Mouse (Mus musculus) megakaryocyte, embryonic 14.5 days (primary cell): ENCODE data around the gene Tbx10. TPM values are rescaled to one million over a fixed set of nuclear protein-coding genes. Genes with fewer than 3 reads are reported as not detected.
"Not testable (repeated sequence)": the region's sequence is repeated elsewhere in the genome, so short reads cannot be mapped to it uniquely, and the experiment has no call there.

ENCODE experiments used
- H3K27me3 ChIP-seq: replicated peaks from 2 replicates; pipeline ENCODE3; 2012; ENCODE audit warnings: inconsistent platforms
- H3K36me3 ChIP-seq: replicated peaks from 2 replicates; pipeline ENCODE3; 2012; ENCODE audit warnings: low read length, inconsistent platforms, mixed read lengths
- H3K4me1 ChIP-seq: 2 replicates; pipeline ENCODE4 v1.6.1; 2012; ENCODE audit warnings: inconsistent platforms
- H3K4me3 ChIP-seq: replicated peaks from 2 replicates; pipeline ENCODE3; 2012; ENCODE audit warnings: moderate library complexity, mild to moderate bottlenecking, inconsistent platforms
- H3K9me3 ChIP-seq: 2 replicates; pipeline ENCODE4 v1.6.1; 2012; ENCODE audit warnings: inconsistent platforms
- FLI1 ChIP-seq: IDR thresholded peaks from 2 replicates; pipeline ENCODE4 v1.6.1; 2012; ENCODE audit warnings: low read length, inconsistent platforms, mixed read lengths
- GATA1 ChIP-seq: IDR thresholded peaks from 3 replicates; pipeline ENCODE4 v1.6.1; 2012; ENCODE audit warnings: mixed read lengths, low read length, inconsistent platforms, borderline replicate concordance
- polyA plus RNA-seq: library from polyadenylated mRNA; stranded (reverse); fragments of >175 nt; gene quantifications from 2 replicates; pipeline ENCODE4 v1.2.3, GENCODE M21; 2012; ENCODE audit warnings: low replicate concordance; ENCODE audit not compliant: insufficient read depth

The Tbx10 gene
- polyA plus RNA-seq, 1 experiment: not detected

DNA sequence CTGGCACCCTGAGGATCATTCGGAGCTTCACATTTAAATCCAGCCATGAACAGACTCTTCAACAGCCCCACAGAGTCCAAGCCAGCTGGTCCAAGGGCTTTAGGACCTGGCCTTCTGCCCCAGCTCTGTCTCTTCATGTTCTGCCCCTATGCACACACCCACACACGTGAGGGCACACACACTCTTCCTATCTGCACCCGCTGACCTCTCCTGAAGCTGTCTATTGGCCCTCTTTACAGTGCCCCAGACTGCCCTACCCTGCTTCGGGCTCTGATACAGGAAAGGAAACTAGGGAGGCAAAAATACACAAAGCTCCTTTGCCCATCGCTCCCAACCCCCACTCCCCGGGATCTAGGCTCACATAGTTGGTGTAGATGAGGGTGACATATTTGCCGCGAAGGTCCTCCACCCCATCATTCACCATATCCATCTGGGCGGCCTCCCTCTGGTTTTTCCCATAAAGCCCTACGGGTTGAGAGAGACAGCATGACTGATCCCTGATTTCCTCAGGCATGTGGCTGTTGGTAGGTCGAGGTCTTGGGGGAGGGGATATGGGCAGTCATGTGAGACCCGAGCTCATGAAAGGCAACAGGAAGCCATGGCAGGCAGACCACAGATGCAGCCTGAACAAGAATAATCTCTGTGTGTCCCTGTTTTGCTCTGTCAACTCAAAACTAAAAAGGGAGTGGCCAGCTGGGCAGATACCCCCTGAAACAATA is 43.9 kb downstream of the Tbx10 start:
- Histone ChIP-seq H3K27me3 (no peaks in the 10 kb centered on the region), H3K9me3 (no peaks in the 10 kb centered on the region), H3K4me1 (peaks cover 60% of the 10 kb centered on the region), H3K36me3 (peaks cover 21% of the 10 kb centered on the region), H3K4me3 (peak overlapping the region; percentile 83)
- no peak for TF ChIP-seq GATA1
- no peak for TF ChIP-seq FLI1

DNA sequence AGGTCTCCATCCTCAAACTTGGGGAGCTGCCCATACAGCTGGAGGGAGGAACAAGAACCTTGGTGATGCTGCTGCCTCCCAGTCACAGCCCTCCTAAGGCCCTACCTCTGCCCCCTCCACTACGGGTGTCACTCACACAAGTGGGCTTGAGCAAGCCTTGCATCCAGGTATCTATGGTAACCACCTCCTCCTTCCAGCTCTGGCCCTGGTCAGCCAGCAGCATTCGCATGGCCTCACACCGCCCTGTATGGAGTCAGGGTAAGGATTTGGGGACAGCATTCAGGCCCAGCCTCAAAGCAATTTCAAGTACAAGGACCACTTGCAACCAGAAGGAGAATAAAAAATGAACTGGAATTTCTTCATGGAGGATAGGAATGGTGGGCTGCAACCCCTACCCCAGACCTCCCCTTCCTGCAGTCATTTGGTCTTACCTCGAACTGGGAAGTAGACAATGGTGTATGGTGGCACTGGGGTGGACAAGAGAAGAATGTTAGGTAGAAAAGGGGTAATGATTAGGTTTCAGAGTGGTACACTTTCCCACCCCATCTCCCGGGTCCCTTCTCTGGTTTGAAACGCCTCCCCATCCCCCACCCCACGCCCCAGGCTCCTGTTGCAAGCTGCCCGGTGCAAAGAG is 44.7 kb downstream of the Tbx10 start:
- not testable (repeated sequence) for H3K9me3 ChIP-seq, H3K27me3 ChIP-seq
- Histone ChIP-seq H3K4me3 (peak overlapping the region; percentile 93), H3K36me3 (peaks cover 21% of the 10 kb centered on the region), H3K4me1 (peaks cover 68% of the 10 kb centered on the region)

DNA sequence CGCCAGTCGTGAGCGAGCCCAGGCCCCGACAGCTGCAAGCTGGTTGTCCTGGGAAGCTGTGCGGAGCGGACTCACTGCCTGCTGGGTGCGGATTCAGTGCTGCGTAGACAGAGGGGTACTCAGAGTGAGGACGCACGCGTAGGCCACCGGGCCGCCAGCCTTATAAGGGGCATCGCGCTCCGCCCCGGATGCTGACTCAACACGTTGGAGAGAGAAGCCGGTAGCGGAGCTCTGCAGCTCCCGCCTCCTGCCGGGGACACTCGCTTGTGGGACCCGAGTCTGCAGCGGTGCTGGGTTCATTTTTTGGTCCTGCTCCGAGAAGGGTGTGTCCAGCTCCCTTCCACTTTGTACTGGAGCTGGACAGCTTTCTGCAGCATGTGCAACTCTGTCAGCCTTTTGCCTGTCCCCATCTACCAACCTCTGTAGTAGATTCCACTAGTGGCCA is 45.3 kb downstream of the Tbx10 start, which contains the start of gene Gstp1:
Gstp1 (minus strand) TSS at position 198 of the 445 bp plus-strand sequence.
- H3K4me3 ChIP-seq: peak within 1 kb of the TSS; percentile 93
- no peaks in the 10 kb centered on the region for H3K27me3 ChIP-seq
- H3K4me1 ChIP-seq: peaks cover 65% of the 10 kb centered on the region
- H3K36me3 ChIP-seq: peaks cover 21% of the 10 kb centered on the region
- no peaks in the 10 kb centered on the region for H3K9me3 ChIP-seq
- TF ChIP-seq FLI1 (0 out of 2 replicates have a peak, but pooled peaks have one; percentile 7), GATA1 (no peak)

DNA sequence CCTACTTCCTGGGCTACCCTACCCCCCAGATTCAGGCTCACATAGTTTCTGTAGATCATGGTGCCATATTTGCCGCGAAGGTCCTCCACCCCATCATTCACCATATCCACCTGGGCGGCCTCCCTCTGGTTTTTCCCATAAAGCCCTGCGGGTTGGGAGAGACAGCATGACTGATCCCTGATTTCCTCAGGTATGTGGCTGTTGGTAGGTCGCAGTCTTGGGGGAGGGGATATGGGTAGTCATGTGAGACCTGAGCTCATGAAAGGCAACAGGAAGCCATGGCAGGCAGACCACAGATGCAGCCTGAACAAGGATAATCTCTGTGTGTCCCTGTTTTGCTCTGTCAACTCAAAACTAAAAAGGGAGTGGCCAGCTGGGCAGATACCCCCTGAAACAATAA is 48.4 kb downstream of the Tbx10 start:
- H3K4me3 ChIP-seq, H3K9me3 ChIP-seq, H3K27me3 ChIP-seq: not testable (repeated sequence)
- Histone ChIP-seq H3K36me3 (peaks cover 10% of the 10 kb centered on the region), H3K4me1 (peaks cover 70% of the 10 kb centered on the region)

DNA sequence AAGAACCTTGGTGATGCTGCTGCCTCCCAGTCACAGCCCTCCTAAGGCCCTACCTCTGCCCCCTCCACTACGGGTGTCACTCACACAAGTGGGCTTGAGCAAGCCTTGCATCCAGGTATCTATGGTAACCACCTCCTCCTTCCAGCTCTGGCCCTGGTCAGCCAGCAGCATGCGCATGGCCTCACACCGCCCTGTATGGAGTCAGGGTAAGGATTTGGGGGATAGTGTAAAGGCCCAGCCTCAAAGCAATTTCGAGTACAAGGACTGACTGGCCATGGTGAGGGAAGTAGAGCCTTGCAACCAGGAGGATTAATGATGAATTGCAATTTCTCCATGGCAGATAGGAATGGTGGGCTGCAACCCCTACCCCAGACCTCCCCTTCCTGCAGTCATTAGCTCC is 48.9 kb downstream of the Tbx10 start:
- not testable (repeated sequence) for H3K36me3 ChIP-seq, H3K9me3 ChIP-seq, H3K4me3 ChIP-seq, H3K27me3 ChIP-seq
- H3K4me1 ChIP-seq: peaks cover 70% of the 10 kb centered on the region

DNA sequence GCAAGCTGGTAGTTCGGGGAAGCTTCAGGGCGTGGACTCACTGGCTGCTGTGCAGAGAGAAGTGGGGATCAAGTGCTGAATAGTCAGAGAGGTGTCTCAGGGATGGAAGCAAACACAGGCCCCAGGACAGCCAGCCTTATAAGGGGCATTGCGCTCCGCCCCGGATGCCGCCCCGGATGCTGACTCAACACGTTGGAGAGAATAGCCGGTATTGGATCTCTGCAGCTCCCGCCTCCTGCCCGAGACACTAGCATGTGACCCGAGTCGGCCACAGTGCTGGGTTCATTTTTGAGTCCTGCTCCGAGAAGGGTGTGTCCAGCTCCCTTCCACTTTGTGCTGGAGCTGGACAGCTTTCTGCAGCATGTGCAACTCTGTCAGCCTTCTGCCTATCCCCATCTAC is 49.6 kb downstream of the Tbx10 start:
- H3K4me1 ChIP-seq: peaks cover 71% of the 10 kb centered on the region
- no peaks in the 10 kb centered on the region for H3K27me3 ChIP-seq
- no peak overlapping the region for H3K4me3 ChIP-seq
- H3K9me3 ChIP-seq: no peaks in the 10 kb centered on the region
- TF ChIP-seq GATA1: no peak
- no peak for TF ChIP-seq FLI1
- H3K36me3 ChIP-seq: peaks cover 2% of the 10 kb centered on the region

DNA sequence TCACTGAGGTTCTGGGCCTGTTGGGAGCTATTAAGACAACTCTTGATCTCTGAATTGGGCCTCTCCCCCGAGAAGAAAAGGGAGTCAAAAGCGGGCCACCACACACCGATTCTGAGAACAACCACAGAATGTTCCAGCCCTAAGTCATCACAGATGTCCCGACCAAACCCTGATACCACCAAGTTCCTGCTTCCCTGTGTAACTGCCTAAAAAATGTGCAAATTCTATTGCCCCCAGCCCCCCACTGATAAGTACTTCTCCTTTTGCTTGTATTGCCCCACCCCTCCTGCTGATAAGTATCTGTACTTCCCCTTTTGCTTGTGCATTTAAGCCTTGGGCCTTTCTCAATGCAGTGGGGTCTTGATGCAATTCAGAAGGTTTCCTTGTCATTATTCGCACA is 51.6 kb downstream of the Tbx10 start:
- H3K4me3 ChIP-seq, H3K9me3 ChIP-seq, H3K27me3 ChIP-seq, H3K36me3 ChIP-seq: not testable (repeated sequence)
- H3K4me1 ChIP-seq: peaks cover 67% of the 10 kb centered on the region

DNA sequence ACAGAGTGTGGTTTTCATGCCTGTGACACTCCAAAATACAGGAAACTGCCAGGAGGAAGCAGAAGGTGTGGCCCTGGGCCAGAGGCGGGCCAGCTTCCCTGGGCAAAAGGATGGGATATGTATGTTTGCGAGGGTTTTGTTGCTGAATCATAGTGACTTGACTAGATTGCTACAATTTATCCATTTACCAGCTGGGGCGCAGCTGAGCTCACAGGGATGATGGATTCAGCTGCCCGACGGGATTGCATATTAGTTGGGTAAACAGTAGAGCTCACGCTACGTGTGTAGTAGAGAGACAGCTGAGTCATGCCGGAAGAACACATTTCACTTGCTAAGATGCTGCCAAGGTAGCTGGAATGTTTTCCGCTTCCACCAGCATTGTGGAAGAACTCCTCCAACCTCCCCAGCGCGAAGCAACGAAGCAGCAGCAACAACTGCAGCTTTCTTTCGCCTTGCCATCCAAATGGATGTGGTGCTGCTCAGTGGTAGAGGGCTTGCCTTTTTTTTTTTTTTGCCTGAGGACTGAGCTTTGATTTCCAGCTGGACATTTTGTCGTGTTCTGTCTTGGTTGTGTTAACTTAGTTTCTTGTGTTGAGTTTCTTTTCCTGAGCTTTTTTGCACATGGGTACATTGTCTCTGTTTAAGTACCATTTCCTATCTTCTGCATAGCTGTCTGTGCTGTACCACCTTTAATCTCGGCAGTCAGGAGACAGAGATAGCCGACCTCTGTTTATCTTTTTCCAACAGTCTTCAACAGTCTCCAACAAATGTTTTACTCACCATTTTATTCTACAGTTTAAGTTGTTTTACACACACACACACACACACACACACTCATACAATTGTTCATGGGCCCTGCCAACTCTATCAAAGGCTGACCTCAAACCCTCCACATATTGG is 53.7 kb downstream of the Tbx10 start, which contains the start of gene Gstp2:
Gstp2 (minus strand) TSS at position 58 of the 900 bp plus-strand sequence.
- Histone ChIP-seq H3K9me3 (peaks cover 3% of the 10 kb centered on the region; the same call in 1 of the 2 replicates), H3K36me3 (no peaks in the 10 kb centered on the region), H3K27me3 (peaks cover 4% of the 10 kb centered on the region), H3K4me3 (peak within 1 kb of the TSS; percentile 56), H3K4me1 (peaks cover 57% of the 10 kb centered on the region)
- no peak for TF ChIP-seq FLI1
- TF ChIP-seq GATA1: no peak

DNA sequence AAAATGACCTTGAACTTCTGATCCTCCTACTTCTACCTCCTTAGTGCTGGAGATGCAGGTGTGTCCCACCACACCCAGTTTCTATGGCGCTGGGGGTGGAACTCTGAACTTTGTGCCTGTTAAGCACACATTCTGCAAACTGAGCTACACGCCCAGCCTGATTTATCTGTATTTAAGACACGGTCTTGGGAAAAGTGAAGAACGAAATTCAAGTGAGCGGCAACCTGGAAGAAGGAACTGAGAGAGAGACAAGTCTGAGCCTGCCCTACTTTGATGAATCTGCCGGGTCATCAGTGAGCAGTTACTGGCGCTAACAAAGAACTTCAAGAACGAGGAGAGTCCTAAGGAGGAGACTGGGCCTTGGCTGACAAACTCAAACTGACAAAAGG is 54.3 kb downstream of the Tbx10 start:
- Histone ChIP-seq H3K27me3 (peaks cover 4% of the 10 kb centered on the region), H3K9me3 (peaks cover 4% of the 10 kb centered on the region; the same call in 1 of the 2 replicates), H3K4me3 (no peak overlapping the region), H3K36me3 (no peaks in the 10 kb centered on the region), H3K4me1 (peaks cover 56% of the 10 kb centered on the region)
- no peak for TF ChIP-seq FLI1
- TF ChIP-seq GATA1: no peak

DNA sequence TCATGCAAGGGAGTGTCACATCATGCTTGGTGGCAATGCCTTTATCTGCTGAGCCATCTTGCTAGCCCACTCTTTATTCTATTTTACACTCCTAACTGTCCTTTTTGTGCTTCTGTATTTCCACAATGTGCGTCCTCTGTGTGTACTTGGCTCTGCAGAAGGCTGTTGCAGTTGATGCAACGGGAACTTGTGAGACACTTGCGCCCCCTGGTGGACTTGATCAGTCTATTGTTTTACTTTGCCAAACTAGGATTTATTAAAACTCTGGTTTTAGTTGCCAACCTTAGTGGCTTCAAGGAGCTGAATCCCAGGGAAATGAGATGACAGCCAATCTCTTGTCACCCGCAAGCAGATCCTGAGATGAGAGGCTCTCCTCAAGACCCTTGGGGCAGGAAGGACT is 55.3 kb downstream of the Tbx10 start:
- TF ChIP-seq GATA1: no peak
- no peak for TF ChIP-seq FLI1
- no peak overlapping the region for H3K4me3 ChIP-seq

DNA sequence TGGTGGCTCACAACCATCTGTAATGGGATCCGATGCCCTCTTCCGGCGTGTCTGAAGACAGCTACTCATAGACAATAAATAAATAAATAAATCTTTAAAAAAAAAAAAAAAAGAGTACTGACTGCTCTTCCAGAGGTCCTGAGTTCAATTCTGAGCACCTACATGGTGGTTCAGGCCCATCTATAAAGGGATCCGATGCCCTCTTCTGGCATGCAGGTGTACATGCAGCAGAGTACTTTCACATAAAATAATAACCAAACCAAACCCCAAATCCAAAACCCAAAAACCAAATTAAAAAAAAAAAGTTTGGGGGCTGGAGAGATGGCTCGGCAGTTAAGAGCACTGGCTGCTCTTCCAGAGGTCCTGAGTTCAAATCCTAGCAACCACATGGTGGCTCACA is 56.5 kb downstream of the Tbx10 start:
- H3K4me1 ChIP-seq: peaks cover 53% of the 10 kb centered on the region
- H3K4me3 ChIP-seq, H3K9me3 ChIP-seq, H3K36me3 ChIP-seq: not testable (repeated sequence)
- H3K27me3 ChIP-seq: peaks cover 12% of the 10 kb centered on the region

More for the DNA sequence above, 55.3 kb downstream of the Tbx10 start:
- Histone ChIP-seq H3K27me3 (peaks cover 7% of the 10 kb centered on the region), H3K4me1 (peaks cover 60% of the 10 kb centered on the region), H3K36me3 (no peaks in the 10 kb centered on the region), H3K9me3 (peaks cover 4% of the 10 kb centered on the region; the same call in 1 of the 2 replicates)
